Mouse (Mus musculus) stomach, embryonic 15.5 days (tissue): Measurements from ENCODE around the gene Dapp1. TPM values are rescaled to one million over a fixed set of nuclear protein-coding genes. Genes with fewer than 3 reads are reported as not detected.

Source experiments
- ATAC-seq: fragments of 200-750 bp; cut with Nextera tagmentation; 2 replicates; pipeline ENCODE4 v1.8.0; 2017; ENCODE audit warnings: low read depth, moderate number of reproducible peaks, moderate TSS enrichment; ENCODE audit not compliant: insufficient read depth, low FRiP score
- H3K27ac ChIP-seq: fragments of 300-500 bp; sonication (generic); 2 replicates; pipeline ENCODE4 v1.5.1; 2015; ENCODE audit warnings: mild to moderate bottlenecking, inconsistent platforms
- H3K27me3 ChIP-seq: fragments of 300-500 bp; sonication (generic); replicated peaks from 2 replicates; pipeline ENCODE4 v1.6.1; 2015; ENCODE audit warnings: inconsistent platforms
- H3K36me3 ChIP-seq: fragments of 300-500 bp; sonication (generic); 2 replicates; pipeline ENCODE4 v1.6.1; 2015; ENCODE audit warnings: inconsistent platforms
- H3K4me1 ChIP-seq: fragments of 300-500 bp; sonication (generic); 2 replicates; pipeline ENCODE4 v1.6.1; 2015; ENCODE audit warnings: inconsistent platforms
- H3K4me2 ChIP-seq: fragments of 300-500 bp; sonication (generic); 2 replicates; pipeline ENCODE4 v1.6.1; 2015; ENCODE audit warnings: mild to moderate bottlenecking, inconsistent platforms
- H3K4me3 ChIP-seq: fragments of 300-500 bp; sonication (generic); replicated peaks from 2 replicates; pipeline ENCODE4 v1.5.1; 2015; ENCODE audit warnings: inconsistent platforms
- H3K9ac ChIP-seq: fragments of 300-500 bp; sonication (generic); 2 replicates; pipeline ENCODE4 v1.6.1; 2015; ENCODE audit warnings: inconsistent platforms
- H3K9me3 ChIP-seq: fragments of 300-500 bp; sonication (generic); 2 replicates; pipeline ENCODE4 v1.6.1; 2016; ENCODE audit warnings: inconsistent platforms
- WGBS: fragments of 180-500 bp; shearing (Covaris S2); methylation state at CpG from one replicate; pipeline ENCODE4 v1.1.7; 2015; 5-methylcytosine and 5-hydroxymethylcytosine counted together
- polyA plus RNA-seq: library from polyadenylated mRNA; unstranded; fragments of >200 nt; fragmentation: Nextera tagmentation; extraction: Ambion mirVana; gene quantifications from 2 replicates; pipeline ENCODE4 v1.2.1, GENCODE M21; 2015

Dapp1 gene
- polyA plus RNA-seq, result 14.5 and 17.0 TPM in 2 replicates

DNA sequence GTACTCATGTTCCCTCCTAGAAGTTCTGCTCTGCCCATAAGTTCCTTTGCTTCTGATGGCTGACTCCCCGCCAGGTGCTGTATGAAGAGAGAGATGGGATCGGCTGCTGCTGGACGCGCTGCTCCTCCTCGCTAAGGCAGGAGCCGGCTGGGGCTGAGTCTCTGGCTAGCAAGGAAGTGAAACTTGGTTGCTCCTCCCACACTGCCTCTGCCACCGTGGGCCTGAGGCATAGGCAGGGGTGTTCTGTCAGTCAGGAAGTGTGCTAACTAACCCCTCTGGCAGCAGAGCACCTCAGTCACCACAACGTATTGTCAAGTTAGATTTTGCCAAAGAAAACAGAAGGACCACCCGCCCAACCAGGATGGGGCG lies at the start of gene Dapp1:
Gene Dapp1, minus strand, starts transcription at position 164 of the 369 bp plus-strand sequence.
- peak within 1 kb of the TSS; percentile 87 for H3K27ac ChIP-seq
- H3K4me1 ChIP-seq, result 0 out of 2 replicates have a peak, but pooled peaks cover 9% of the 10 kb centered on the region
- peak; percentile 89 for ATAC-seq
- no peaks in the 10 kb centered on the region for H3K9me3 ChIP-seq
- peak within 1 kb of the TSS; percentile 50 for H3K4me3 ChIP-seq
- WGBS, result 11% methylated on average over 10 of the region's 10 CpGs
- H3K36me3 ChIP-seq, result no peaks in the 10 kb centered on the region
- H3K9ac ChIP-seq, result peak within 1 kb of the TSS; percentile 53
- H3K4me2 ChIP-seq, result peak within 1 kb of the TSS; percentile 76
- no peaks in the 10 kb centered on the region for H3K27me3 ChIP-seq

DNA sequence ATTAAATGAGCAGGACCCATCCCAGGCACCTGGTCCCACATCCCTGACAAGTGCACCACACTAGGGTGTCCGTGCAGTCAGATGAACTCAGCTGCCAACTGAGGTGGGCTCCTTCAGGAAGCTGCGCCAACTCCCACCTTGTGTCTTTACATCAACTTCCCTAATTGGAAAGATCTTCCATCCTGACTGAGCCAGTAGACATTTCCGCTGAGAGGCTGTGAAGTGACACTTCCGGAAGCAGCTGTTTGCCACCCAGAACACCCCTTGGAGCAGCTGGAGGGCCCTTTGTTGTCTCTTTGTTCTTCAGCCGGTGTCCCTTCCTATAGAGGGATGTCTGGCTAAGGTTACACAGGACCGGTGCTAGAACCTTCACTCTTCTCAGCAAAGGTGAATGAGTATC lies 49.2 kb upstream of the Dapp1 start:
- no peak overlapping the region for H3K4me2 ChIP-seq
- 76% methylated on average over 6 of the region's 6 CpGs for WGBS
- H3K4me1 ChIP-seq, result no peaks in the 10 kb centered on the region
- H3K9ac ChIP-seq, result no peak overlapping the region
- H3K27me3 ChIP-seq, result no peaks in the 10 kb centered on the region
- no peak for ATAC-seq
- no peaks in the 10 kb centered on the region for H3K9me3 ChIP-seq
- no peak overlapping the region for H3K4me3 ChIP-seq
- H3K27ac ChIP-seq, result no peak overlapping the region
- H3K36me3 ChIP-seq, result no peaks in the 10 kb centered on the region

DNA sequence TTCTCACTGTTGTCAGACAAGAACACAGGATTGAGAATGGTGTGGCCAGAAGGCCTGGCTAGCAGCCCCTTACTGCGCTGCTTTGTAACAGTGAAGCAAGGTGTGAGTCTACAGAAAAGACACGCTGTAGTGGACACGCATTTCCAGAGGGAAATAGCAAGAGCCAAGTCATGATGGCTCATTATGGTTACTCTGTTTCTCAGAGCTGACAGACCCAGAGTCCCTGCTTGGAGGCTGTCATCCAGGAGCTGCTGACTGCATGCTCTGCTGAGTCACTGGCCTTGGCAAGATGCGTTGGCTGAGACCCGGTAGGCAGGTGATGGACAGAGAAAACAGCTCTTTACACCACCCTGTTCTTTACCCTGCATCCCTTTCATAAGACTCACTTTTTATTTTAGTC lies 48.0 kb upstream of the Dapp1 start:
- Histone ChIP-seq H3K9ac (no peak overlapping the region), H3K9me3 (no peaks in the 10 kb centered on the region), H3K4me2 (no peak overlapping the region), H3K27me3 (no peaks in the 10 kb centered on the region), H3K36me3 (no peaks in the 10 kb centered on the region), H3K4me3 (no peak overlapping the region), H3K27ac (no peak overlapping the region), H3K4me1 (no peaks in the 10 kb centered on the region)
- 90% methylated on average over 5 of the region's 5 CpGs for WGBS
- ATAC-seq, result no peak

DNA sequence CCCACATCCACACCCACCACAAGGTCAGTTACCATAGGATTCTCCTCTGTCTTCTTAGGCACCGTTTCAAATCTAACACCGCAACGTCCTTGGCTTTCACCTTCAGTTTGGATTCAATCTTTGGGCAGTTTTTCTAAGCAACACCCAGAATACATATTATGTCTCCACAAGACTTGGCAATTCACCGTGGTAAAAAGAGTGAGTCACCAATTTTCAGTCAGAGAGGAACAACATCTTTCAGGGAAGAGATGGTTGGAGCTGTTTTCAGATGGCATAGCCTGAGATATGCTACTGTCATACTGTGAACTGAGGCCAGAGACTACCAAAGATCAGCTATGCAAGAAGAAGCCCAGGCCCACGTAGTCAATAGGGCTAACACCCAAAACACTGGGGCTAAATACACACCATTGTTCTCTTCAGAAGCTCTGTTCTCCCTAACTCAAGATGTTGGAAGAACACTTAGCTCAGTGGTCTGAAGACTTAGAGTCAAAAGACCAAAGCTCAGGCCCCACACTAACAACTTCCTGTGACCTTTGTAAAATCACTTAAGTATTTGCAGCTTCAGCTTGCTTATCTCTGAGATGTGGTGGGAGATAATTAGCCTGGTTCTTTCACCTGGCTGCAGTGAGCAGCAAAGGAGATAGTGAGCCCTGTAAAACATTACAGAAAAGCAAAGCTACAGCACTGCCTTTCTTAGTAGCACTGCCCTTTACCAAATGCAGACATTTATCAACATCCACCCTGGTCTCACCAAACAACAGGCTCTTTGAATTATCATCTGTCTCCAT lies 46.4 kb upstream of the Dapp1 start:
- no peaks in the 10 kb centered on the region for H3K36me3 ChIP-seq
- H3K4me3 ChIP-seq, result no peak overlapping the region
- H3K9ac ChIP-seq, result no peak overlapping the region
- no peak for ATAC-seq
- H3K9me3 ChIP-seq, result no peaks in the 10 kb centered on the region
- WGBS, result 70% methylated on average over 5 of the region's 5 CpGs
- H3K27me3 ChIP-seq, result no peaks in the 10 kb centered on the region
- H3K27ac ChIP-seq, result no peak overlapping the region
- no peaks in the 10 kb centered on the region for H3K4me1 ChIP-seq
- no peak overlapping the region for H3K4me2 ChIP-seq

DNA sequence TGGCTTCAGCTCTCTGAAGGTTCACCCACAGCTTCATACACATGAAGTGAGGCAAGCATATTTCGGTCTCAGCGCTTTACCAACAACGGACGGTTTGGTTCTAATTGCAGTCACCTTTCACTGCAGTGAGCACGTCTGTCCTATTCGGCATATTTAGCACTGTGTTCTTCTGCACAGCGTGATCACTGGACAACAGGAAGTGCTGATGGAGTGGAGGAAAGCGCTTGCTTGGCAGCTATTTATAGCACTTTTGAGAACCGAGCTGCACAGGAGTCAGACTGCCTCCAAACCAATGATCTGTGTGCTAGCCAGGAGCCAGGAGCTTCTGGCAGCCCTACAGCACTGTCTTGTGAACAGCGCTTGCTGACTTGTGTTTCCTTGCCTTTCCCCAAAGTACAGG lies 44.9 kb upstream of the Dapp1 start:
- no peak overlapping the region for H3K4me2 ChIP-seq
- ATAC-seq, result no peak

DNA sequence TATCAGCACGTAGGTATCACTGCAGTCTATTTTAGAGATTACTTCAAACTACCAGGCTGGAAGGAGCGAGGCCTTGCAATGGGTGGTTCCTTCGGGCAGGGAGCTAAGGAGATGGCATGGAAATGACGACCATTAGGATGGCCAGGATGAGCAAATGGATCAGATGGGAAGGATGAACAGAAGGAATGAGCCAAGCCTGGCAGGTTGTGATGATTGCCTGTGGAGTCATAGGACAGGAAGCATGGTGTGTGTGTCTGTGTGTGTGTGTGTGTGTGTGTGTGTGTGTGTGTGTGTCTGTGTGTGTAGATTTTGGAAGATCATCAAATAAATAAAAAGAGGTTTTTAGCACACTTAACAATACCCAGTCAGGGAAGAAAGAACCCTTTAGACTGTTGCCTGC lies 41.3 kb upstream of the Dapp1 start:
- no peak overlapping the region for H3K27ac ChIP-seq
- H3K4me3 ChIP-seq, result no peak overlapping the region
- H3K36me3 ChIP-seq, result no peaks in the 10 kb centered on the region
- no peaks in the 10 kb centered on the region for H3K4me1 ChIP-seq
- H3K9ac ChIP-seq, result no peak overlapping the region
- ATAC-seq, result no peak
- no peaks in the 10 kb centered on the region for H3K9me3 ChIP-seq
- no peaks in the 10 kb centered on the region for H3K27me3 ChIP-seq
- H3K4me2 ChIP-seq, result no peak overlapping the region
- 87% methylated on average over 4 of the region's 4 CpGs for WGBS

More for the DNA sequence above, 44.9 kb upstream of the Dapp1 start:
- H3K27ac ChIP-seq, result no peak overlapping the region
- no peak overlapping the region for H3K9ac ChIP-seq
- H3K27me3 ChIP-seq, result no peaks in the 10 kb centered on the region
- 68% methylated on average over 10 of the region's 10 CpGs for WGBS
- no peak overlapping the region for H3K4me3 ChIP-seq
- no peaks in the 10 kb centered on the region for H3K9me3 ChIP-seq
- H3K36me3 ChIP-seq, result no peaks in the 10 kb centered on the region
- H3K4me1 ChIP-seq, result no peaks in the 10 kb centered on the region

DNA sequence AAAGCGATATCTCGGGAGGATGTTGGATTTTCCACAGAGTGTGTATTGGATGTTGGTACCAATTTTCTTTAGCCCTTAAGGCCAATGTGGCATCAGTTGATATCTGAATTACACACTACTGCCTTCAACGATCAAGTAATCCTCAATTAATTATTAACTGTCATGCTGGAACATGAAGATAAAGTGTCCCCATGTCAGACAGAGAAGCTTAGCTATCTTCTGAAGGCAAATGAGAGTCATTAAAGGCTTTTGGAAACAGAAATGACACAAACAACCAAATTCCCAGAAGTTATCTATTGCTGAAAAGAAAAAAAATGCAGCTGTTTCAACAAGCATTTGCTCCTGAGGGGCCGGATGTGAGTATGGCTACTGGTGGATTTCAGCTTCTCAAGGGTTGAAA lies 40.7 kb upstream of the Dapp1 start:
- no peaks in the 10 kb centered on the region for H3K4me1 ChIP-seq
- no peaks in the 10 kb centered on the region for H3K36me3 ChIP-seq
- WGBS, result 71% methylated on average over 4 of the region's 4 CpGs
- H3K4me2 ChIP-seq, result no peak overlapping the region
- no peak overlapping the region for H3K9ac ChIP-seq
- ATAC-seq, result no peak
- H3K27ac ChIP-seq, result no peak overlapping the region
- no peaks in the 10 kb centered on the region for H3K9me3 ChIP-seq
- no peaks in the 10 kb centered on the region for H3K27me3 ChIP-seq
- no peak overlapping the region for H3K4me3 ChIP-seq

DNA sequence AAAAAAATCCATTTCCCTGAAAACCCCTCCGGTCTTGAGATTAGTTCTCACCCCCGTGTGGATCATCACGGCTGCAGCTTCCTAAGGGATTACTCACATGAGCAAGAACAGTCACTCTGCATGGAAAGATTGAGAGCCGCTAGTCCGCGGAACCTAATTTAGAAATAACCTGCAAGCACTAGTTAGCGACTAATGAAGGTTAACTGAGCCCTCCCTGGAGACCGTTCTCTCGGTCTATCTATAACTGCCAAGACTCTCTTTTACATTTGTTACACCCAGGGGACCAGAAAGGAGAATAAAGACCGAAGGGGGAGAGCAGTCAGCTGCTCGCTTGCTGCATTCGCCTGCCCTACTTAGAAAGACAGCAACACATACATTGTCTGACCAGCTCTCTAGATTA lies 35.5 kb upstream of the Dapp1 start:
- Histone ChIP-seq H3K9ac (no peak overlapping the region), H3K27me3 (no peaks in the 10 kb centered on the region), H3K9me3 (no peaks in the 10 kb centered on the region), H3K4me2 (no peak overlapping the region), H3K4me3 (no peak overlapping the region), H3K36me3 (no peaks in the 10 kb centered on the region), H3K27ac (no peak overlapping the region), H3K4me1 (no peaks in the 10 kb centered on the region)
- no peak for ATAC-seq
- 90% methylated on average over 12 of the region's 12 CpGs for WGBS

DNA sequence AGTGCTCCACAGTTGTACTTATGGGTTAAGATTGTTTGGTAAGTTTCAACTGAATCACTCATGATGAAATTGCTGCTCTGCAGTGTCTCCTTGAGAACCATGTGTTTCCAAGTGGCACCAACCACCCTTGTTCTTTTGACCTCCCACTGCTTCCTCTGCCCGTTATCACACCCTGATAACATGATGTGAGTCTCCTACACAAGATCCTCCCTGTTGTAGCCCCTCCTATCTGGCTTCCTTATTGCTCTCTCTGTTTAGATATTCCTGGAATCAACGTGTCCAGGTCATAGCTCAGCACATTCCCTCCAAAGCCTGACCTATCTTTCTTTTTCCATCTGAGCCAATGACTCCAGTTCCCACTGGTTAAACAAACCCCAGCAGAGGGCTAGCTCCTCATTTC lies 33.4 kb upstream of the Dapp1 start:
- Histone ChIP-seq H3K27ac (no peak overlapping the region), H3K4me1 (no peaks in the 10 kb centered on the region), H3K4me2 (no peak overlapping the region), H3K9ac (no peak overlapping the region), H3K27me3 (no peaks in the 10 kb centered on the region), H3K4me3 (no peak overlapping the region), H3K36me3 (no peaks in the 10 kb centered on the region), H3K9me3 (no peaks in the 10 kb centered on the region)
- no peak for ATAC-seq
- WGBS, result 58% methylated on average over 2 of the region's 2 CpGs

DNA sequence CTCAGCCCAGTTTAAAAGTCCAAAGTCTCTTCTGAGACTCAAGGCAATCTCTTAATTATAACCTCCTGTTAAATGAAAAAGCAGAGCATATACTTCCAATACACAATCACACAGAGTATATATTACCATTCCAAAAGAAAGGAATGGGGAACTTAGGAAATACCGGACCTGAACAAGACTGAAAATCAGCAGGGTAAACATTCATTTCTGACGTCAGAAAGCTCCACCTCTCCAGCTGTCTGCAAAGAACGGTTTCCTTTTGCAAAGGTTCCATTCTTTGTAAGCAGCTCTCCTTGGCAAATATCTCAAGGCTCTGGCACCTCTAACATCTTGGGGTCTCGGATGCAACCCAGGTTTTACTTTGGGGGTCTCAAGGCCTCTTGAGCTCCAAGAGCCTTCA lies 31.0 kb upstream of the Dapp1 start:
- no peaks in the 10 kb centered on the region for H3K36me3 ChIP-seq
- H3K9me3 ChIP-seq, result no peaks in the 10 kb centered on the region
- peaks cover 6% of the 10 kb centered on the region; the same call in 1 of the 2 replicates for H3K4me1 ChIP-seq
- H3K4me3 ChIP-seq, result no peak overlapping the region
- no peaks in the 10 kb centered on the region for H3K27me3 ChIP-seq
- no peak for ATAC-seq
- H3K27ac ChIP-seq, result no peak overlapping the region
- WGBS, result 23% methylated on average over 4 of the region's 4 CpGs
- no peak overlapping the region for H3K4me2 ChIP-seq
- no peak overlapping the region for H3K9ac ChIP-seq

DNA sequence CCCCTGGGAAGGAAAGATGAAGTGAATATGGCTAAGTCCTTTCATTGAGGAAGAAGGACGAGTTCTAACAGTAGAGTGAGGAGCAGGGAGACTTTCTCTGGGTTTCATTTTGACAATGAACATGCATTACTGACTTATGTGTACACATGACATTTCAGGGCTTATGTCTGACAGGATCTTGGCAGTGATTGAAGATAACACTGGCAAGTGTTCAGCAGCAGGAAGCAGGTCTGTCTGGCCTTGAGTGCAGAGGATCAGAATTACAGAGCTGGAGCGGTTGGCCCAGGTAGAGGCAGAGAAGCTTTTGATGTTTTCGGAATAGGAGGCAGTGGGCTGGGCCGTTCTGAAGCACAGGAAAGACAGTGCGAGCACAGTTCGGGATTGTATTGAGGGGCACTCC lies 26.8 kb upstream of the Dapp1 start:
- Histone ChIP-seq H3K9ac (no peak overlapping the region), H3K36me3 (no peaks in the 10 kb centered on the region), H3K27ac (no peak overlapping the region), H3K4me2 (no peak overlapping the region), H3K9me3 (no peaks in the 10 kb centered on the region), H3K27me3 (no peaks in the 10 kb centered on the region), H3K4me1 (peaks cover 6% of the 10 kb centered on the region; the same call in 1 of the 2 replicates), H3K4me3 (no peak overlapping the region)
- 48% methylated on average over 6 of the region's 6 CpGs for WGBS
- peak; percentile 50; the same call in 1 of the 2 replicates for ATAC-seq

DNA sequence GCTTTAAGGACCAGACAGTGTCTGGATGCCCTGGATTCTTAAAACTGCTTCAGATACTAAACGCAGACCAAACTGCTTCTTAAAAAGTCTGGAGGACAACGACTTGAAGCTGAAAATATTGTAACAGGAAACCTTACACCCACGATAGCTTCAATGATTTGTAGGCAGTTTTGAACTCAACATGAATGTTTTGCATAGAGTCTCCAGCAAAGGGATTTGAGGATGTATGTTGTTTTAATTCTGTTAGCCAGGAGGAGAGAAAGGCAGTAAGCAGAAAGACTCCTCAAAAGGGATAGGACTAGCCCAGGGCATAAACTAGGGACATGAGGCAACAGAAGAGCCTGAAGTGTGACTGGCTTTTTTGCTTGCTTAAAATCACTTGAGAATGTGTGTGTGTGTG lies 25.6 kb upstream of the Dapp1 start:
- Histone ChIP-seq H3K9ac (no peak overlapping the region), H3K4me3 (no peak overlapping the region), H3K27me3 (no peaks in the 10 kb centered on the region), H3K4me2 (no peak overlapping the region), H3K36me3 (no peaks in the 10 kb centered on the region), H3K4me1 (peaks cover 6% of the 10 kb centered on the region; the same call in 1 of the 2 replicates), H3K27ac (no peak overlapping the region), H3K9me3 (no peaks in the 10 kb centered on the region)
- no peak for ATAC-seq
- 35% methylated on average over 3 of the region's 3 CpGs for WGBS
